Mouse (Mus musculus): ENCODE data around the gene St6galnac6.

GRCm38 (mm10) chr2:32581450-32582095 is 17.9 kb upstream of the St6galnac6 start:
- TF ChIP-seq CTCF (IDR thresholded peaks at IDR 0.05; ENCODE audit: extremely low read depth, insufficient read depth, insufficient read length, insufficient replicate concordance) = no peak
- TF ChIP-seq POLR2A (IDR thresholded peaks at IDR 0.05; ENCODE audit: low read depth, low read length) = no peak

Data from spleen, adult 2 months (tissue).